ENCODE assay signal across 8 mouse cellular contexts in genomic region chr10:93261981-93262499, GRCm38 (mm10). TPM values are rescaled to one million over a fixed set of nuclear protein-coding genes. Genes with fewer than 3 reads are reported as not detected.
DNase-seq lines count a peak whose midpoint lies in the region; ATAC-seq and TF ChIP-seq lines count a peak whose summit lies in the region.

No protein-coding gene starts in this region.

- TF ChIP-seq CTCF in heart, postnatal 0 days (IDR thresholded peaks at IDR 0.05; ENCODE audit: low read depth), result no peak
- TF ChIP-seq CTCF in liver, postnatal 0 days (IDR thresholded peaks at IDR 0.05; ENCODE audit: low read depth), result no peak

- TF ChIP-seq EP300 in heart, postnatal 0 days (IDR thresholded peaks at IDR 0.05; ENCODE audit: low read depth), result no peak
- TF ChIP-seq EP300 in liver, postnatal 0 days (IDR thresholded peaks at IDR 0.05; ENCODE audit: low read depth), result no peak

- H3K4me2 ChIP-seq in heart, postnatal 0 days (ENCODE audit: low read depth, low read length), result peak overlapping the region; percentile 43
- peak overlapping the region; percentile 44 for H3K4me2 ChIP-seq in liver, postnatal 0 days (ENCODE audit: low read depth, low read length)
- H3K4me2 ChIP-seq in neural tube, embryonic 13.5 days, result peak overlapping the region; percentile 47

- peak overlapping the region; percentile 10 for H3K4me3 ChIP-seq in heart, postnatal 0 days (ENCODE audit: low read depth, low read length)
- H3K4me3 ChIP-seq in liver, postnatal 0 days (ENCODE audit: low read depth, low read length), result no peak overlapping the region
- peak overlapping the region; percentile 4; the same call in 1 of the 2 replicates for H3K4me3 ChIP-seq in neural tube, embryonic 13.5 days

- no peaks in the 10 kb centered on the region for H3K9me3 ChIP-seq in heart, postnatal 0 days (replicated peaks; ENCODE audit: control insufficient read depth, low read length)
- no peaks in the 10 kb centered on the region for H3K9me3 ChIP-seq in liver, postnatal 0 days (ENCODE audit: low read length)
- H3K9me3 ChIP-seq in neural tube, embryonic 13.5 days, result no peaks in the 10 kb centered on the region

- DNase-seq in heart, adult 11 months, result peak; percentile 92
- no peak for DNase-seq in heart, adult 8-10 months (ENCODE audit: low spot score)
- DNase-seq in Muller cell, postnatal 12 days (ENCODE audit: inconsistent ontology term), result peak; percentile 55
- DNase-seq in heart, postnatal 0 days (ENCODE audit: low spot score), result peak; percentile 61
- DNase-seq in liver, postnatal 0 days, result no peak
- no peak for DNase-seq in yolk sac, embryonic 10.5 days (ENCODE audit: low spot score)
- DNase-seq in frontal cortex, adult 2 months (ENCODE audit: extremely low spot score in 1 of 2, low spot score in 1 of 2), result no peak

- ATAC-seq in heart, postnatal 0 days (ENCODE audit: insufficient read depth, low read depth), result peak; percentile 71
- ATAC-seq in liver, postnatal 0 days, result peak; percentile 33; the same call in 1 of the 2 replicates
- peak; percentile 68 for ATAC-seq in neural tube, embryonic 13.5 days (ENCODE audit: low read depth)

- H3K4me1 ChIP-seq in heart, postnatal 0 days (ENCODE audit: control insufficient read depth, insufficient read depth), result peaks cover 52% of the 10 kb centered on the region
- H3K4me1 ChIP-seq in liver, postnatal 0 days (ENCODE audit: insufficient read depth), result peaks cover 13% of the 10 kb centered on the region
- peaks cover 47% of the 10 kb centered on the region for H3K4me1 ChIP-seq in neural tube, embryonic 13.5 days (replicated peaks)

- WGBS in heart, postnatal 0 days, result 10% methylated on average over 15 of the region's 15 CpGs
- 31% methylated on average over 15 of the region's 15 CpGs for WGBS in liver, postnatal 0 days (ENCODE audit: insufficient replicate concordance)
- WGBS in neural tube, embryonic 13.5 days, result 19% methylated on average over 15 of the region's 15 CpGs

- H3K9ac ChIP-seq in heart, postnatal 0 days (replicated peaks; ENCODE audit: low read depth, low read length), result peak overlapping the region; percentile 30
- no peak overlapping the region for H3K9ac ChIP-seq in liver, postnatal 0 days (replicated peaks)
- peak overlapping the region; percentile 38 for H3K9ac ChIP-seq in neural tube, embryonic 13.5 days

- H3K36me3 ChIP-seq in heart, postnatal 0 days (replicated peaks; ENCODE audit: control insufficient read depth, insufficient read depth, low read length), result peaks cover 19% of the 10 kb centered on the region; the same call in 1 of the 2 replicates
- H3K36me3 ChIP-seq in liver, postnatal 0 days (replicated peaks; ENCODE audit: insufficient read depth, low read length), result peaks cover 8% of the 10 kb centered on the region; the same call in 1 of the 2 replicates
- 0 out of 2 replicates have a peak, but pooled peaks cover 4% of the 10 kb centered on the region for H3K36me3 ChIP-seq in neural tube, embryonic 13.5 days

- H3K27ac ChIP-seq in heart, postnatal 0 days (ENCODE audit: low read depth), result peak overlapping the region; percentile 82
- H3K27ac ChIP-seq in liver, postnatal 0 days (ENCODE audit: low read depth), result peak overlapping the region; percentile 0; the same call in 1 of the 2 replicates
- peak overlapping the region; percentile 69 for H3K27ac ChIP-seq in neural tube, embryonic 13.5 days (replicated peaks)

- no peaks in the 10 kb centered on the region for H3K27me3 ChIP-seq in heart, postnatal 0 days (ENCODE audit: control insufficient read depth, insufficient read depth, low read length)
- no peaks in the 10 kb centered on the region for H3K27me3 ChIP-seq in liver, postnatal 0 days (ENCODE audit: insufficient read depth, low read length)
- H3K27me3 ChIP-seq in neural tube, embryonic 13.5 days, result no peaks in the 10 kb centered on the region

RNA-seq across cellular contexts. Expression of gene Elk3, which starts 48.9 kb away (rescaled TPM):
- 10 to 100 TPM; 32.0 to 37.6 (median 35.2) TPM for total RNA-seq in heart, adult 8-10 months (2022)
- 45.0 and 47.3 TPM in 2 replicates for total RNA-seq in heart, postnatal 0 days (2014; rRNA removed; ENCODE audit: low replicate concordance)
- 31.0 and 34.4 TPM in 2 replicates for polyA plus RNA-seq in heart, postnatal 0 days (2015; fragmentation: Nextera tagmentation; extraction: Ambion mirVana)
- polyA plus RNA-seq in liver, postnatal 0 days (2015; fragmentation: Nextera tagmentation; extraction: Ambion mirVana), result 6.2 and 7.9 TPM in 2 replicates
- 15.1 and 18.3 TPM in 2 replicates for polyA plus RNA-seq in neural tube, embryonic 13.5 days (2015; fragmentation: Nextera tagmentation; extraction: Ambion mirVana)
- 8.0 and 8.4 TPM in 2 replicates for polyA plus RNA-seq in frontal cortex, adult 2 months (2012; rRNA removed)

Comparison
In these comparisons a context has a peak if more than half of its experiments do, and no peak if none do; other contexts are left out.
1. DNase-seq: peak in heart, adult 11 months (single experiment), Muller cell, postnatal 12 days (single experiment) and heart, postnatal 0 days (single experiment); none in heart, adult 8-10 months (single experiment), liver, postnatal 0 days (single experiment), yolk sac, embryonic 10.5 days (single experiment) and frontal cortex, adult 2 months (0 of 2).
2. H3K27ac ChIP-seq: peak in every context shown above with its lines; median percentile 82 in heart, postnatal 0 days; 69 in neural tube, embryonic 13.5 days; 0 in liver, postnatal 0 days.
3. Peak in every context shown above with its lines, with median percentiles within 50 percentile points of each other: ATAC-seq and H3K4me2 ChIP-seq.